8 mouse cellular contexts compared by ENCODE assay signal in genomic region chrX:71556965-71557491, GRCm38 (mm10). TPM values are rescaled to one million over a fixed set of nuclear protein-coding genes. Genes with fewer than 3 reads are reported as not detected.
DNase-seq lines count a peak whose midpoint lies in the region; ATAC-seq and TF ChIP-seq lines count a peak whose summit lies in the region.

No protein-coding gene starts in this region.

- H3K9ac ChIP-seq in hindbrain, embryonic 14.5 days, result peak overlapping the region; percentile 93
- H3K9ac ChIP-seq in midbrain, embryonic 11.5 days (ENCODE audit: low read length), result peak overlapping the region; percentile 96

- no peaks in the 10 kb centered on the region for H3K9me3 ChIP-seq in E14TG2a.4 (ENCODE audit: low read length)
- peaks cover 9% of the 10 kb centered on the region; the same call in 1 of the 2 replicates for H3K9me3 ChIP-seq in embryonic facial prominence, embryonic 10.5 days
- H3K9me3 ChIP-seq in hindbrain, embryonic 14.5 days (ENCODE audit: control insufficient read depth, low read length), result no peaks in the 10 kb centered on the region
- no peaks in the 10 kb centered on the region for H3K9me3 ChIP-seq in midbrain, embryonic 11.5 days (ENCODE audit: control insufficient read depth, low read length)

- WGBS in embryonic facial prominence, embryonic 10.5 days, result 21% methylated on average over 33 of the region's 37 CpGs
- 14% methylated on average over 26 of the region's 37 CpGs for WGBS in hindbrain, embryonic 14.5 days
- 22% methylated on average over 20 of the region's 37 CpGs for WGBS in midbrain, embryonic 11.5 days

- peak overlapping the region; percentile 71 for H3K4me3 ChIP-seq in E14TG2a.4 (replicated peaks; ENCODE audit: low read length)
- H3K4me3 ChIP-seq in embryonic facial prominence, embryonic 10.5 days, result peak overlapping the region; percentile 78
- H3K4me3 ChIP-seq in hindbrain, embryonic 14.5 days (replicated peaks; ENCODE audit: low read length), result peak overlapping the region; percentile 72
- H3K4me3 ChIP-seq in midbrain, embryonic 11.5 days (ENCODE audit: low read depth, low read length), result peak overlapping the region; percentile 74

- peak; percentile 15 for DNase-seq in kidney, postnatal 10 days
- no peak for DNase-seq in kidney, adult 8-10 months
- DNase-seq in embryonic facial prominence, embryonic 10.5 days (ENCODE audit: low spot score), result peak; percentile 44
- DNase-seq in hindbrain, embryonic 14.5 days (ENCODE audit: low spot score), result peak; percentile 27
- peak; percentile 89 for DNase-seq in midbrain, embryonic 11.5 days (ENCODE audit: low spot score, missing footprints)
- DNase-seq in ovary, adult 18-20 months (ENCODE audit: low spot score), result no peak
- DNase-seq in layer of hippocampus, adult 18-20 months (ENCODE audit: low spot score in 2 of 2), result no peak

- TF ChIP-seq CTCF in E14TG2a.4 (conservative IDR thresholded peaks at IDR 0.05; ENCODE audit: low read length), result no peak

- H3K36me3 ChIP-seq in E14TG2a.4 (ENCODE audit: insufficient read depth, low read length), result peaks cover 10% of the 10 kb centered on the region
- H3K36me3 ChIP-seq in embryonic facial prominence, embryonic 10.5 days (replicated peaks), result peaks cover 31% of the 10 kb centered on the region
- peaks cover 18% of the 10 kb centered on the region for H3K36me3 ChIP-seq in hindbrain, embryonic 14.5 days (replicated peaks; ENCODE audit: control insufficient read depth, insufficient read depth)
- H3K36me3 ChIP-seq in midbrain, embryonic 11.5 days (ENCODE audit: control insufficient read depth, insufficient read depth, low read length), result no peaks in the 10 kb centered on the region

- ATAC-seq in hindbrain, embryonic 14.5 days (ENCODE audit: low FRiP score), result no peak; the same call in none of the 2 replicates
- ATAC-seq in midbrain, embryonic 11.5 days (ENCODE audit: low FRiP score), result peak; percentile 10; the same call in 1 of the 2 replicates

- peaks cover 47% of the 10 kb centered on the region for H3K27me3 ChIP-seq in E14TG2a.4 (ENCODE audit: insufficient read depth, low read length)
- peaks cover 10% of the 10 kb centered on the region; the same call in 1 of the 2 replicates for H3K27me3 ChIP-seq in embryonic facial prominence, embryonic 10.5 days (replicated peaks; ENCODE audit: low read depth, poor library complexity, severe bottlenecking)
- no peaks in the 10 kb centered on the region for H3K27me3 ChIP-seq in hindbrain, embryonic 14.5 days (ENCODE audit: control insufficient read depth, insufficient read depth, low read length)
- no peaks in the 10 kb centered on the region for H3K27me3 ChIP-seq in midbrain, embryonic 11.5 days (ENCODE audit: control insufficient read depth, insufficient read depth, low read length)

- peak overlapping the region; percentile 52 for H3K4me2 ChIP-seq in hindbrain, embryonic 14.5 days (replicated peaks)
- H3K4me2 ChIP-seq in midbrain, embryonic 11.5 days, result peak overlapping the region; percentile 56

- peaks cover 12% of the 10 kb centered on the region for H3K4me1 ChIP-seq in E14TG2a.4 (replicated peaks; ENCODE audit: low read depth, low read length)
- peaks cover 3% of the 10 kb centered on the region; the same call in 1 of the 2 replicates for H3K4me1 ChIP-seq in embryonic facial prominence, embryonic 10.5 days
- H3K4me1 ChIP-seq in hindbrain, embryonic 14.5 days (replicated peaks; ENCODE audit: control insufficient read depth, insufficient read depth, low read length), result no peaks in the 10 kb centered on the region; the same call in 1 of the 2 replicates
- no peaks in the 10 kb centered on the region for H3K4me1 ChIP-seq in midbrain, embryonic 11.5 days (ENCODE audit: control insufficient read depth, insufficient read depth, low read length)

- peak overlapping the region; percentile 99 for H3K27ac ChIP-seq in embryonic facial prominence, embryonic 10.5 days (replicated peaks)
- H3K27ac ChIP-seq in hindbrain, embryonic 14.5 days, result peak overlapping the region; percentile 97
- H3K27ac ChIP-seq in midbrain, embryonic 11.5 days (ENCODE audit: low read depth, low read length), result peak overlapping the region; percentile 95

RNA-seq across cellular contexts. Expression of gene Hmgb3, which starts 1.3 kb away (rescaled TPM):
- polyA plus RNA-seq in embryonic facial prominence, embryonic 10.5 days (2016; fragmentation: Nextera tagmentation; extraction: Ambion mirVana), result 686 and 718 TPM in 2 replicates
- 350 and 353 TPM in 2 replicates for polyA plus RNA-seq in hindbrain, embryonic 14.5 days (2014; fragmentation: Nextera tagmentation; extraction: Ambion mirVana)
- polyA plus RNA-seq in midbrain, embryonic 11.5 days (2014; fragmentation: Nextera tagmentation; extraction: Ambion mirVana), result 675 and 726 TPM in 2 replicates
- 10 to 100 TPM in 1 of 2 experiments, 1 to 10 TPM in 1; 9.8 to 13.1 TPM for total RNA-seq in layer of hippocampus, adult 18-20 months (2021)

Comparison
In these comparisons a context has a peak if more than half of its experiments do, and no peak if none do; other contexts are left out.
1. DNase-seq: peak in kidney, postnatal 10 days (single experiment), embryonic facial prominence, embryonic 10.5 days (single experiment), hindbrain, embryonic 14.5 days (single experiment) and midbrain, embryonic 11.5 days (single experiment); none in kidney, adult 8-10 months (0 of 2), ovary, adult 18-20 months (single experiment) and layer of hippocampus, adult 18-20 months (0 of 2).
2. Peak in every context shown above with its lines, with median percentiles within 50 percentile points of each other: H3K4me3 ChIP-seq and H3K27ac ChIP-seq.